Mouse (Mus musculus) heart, postnatal 0 days (tissue): Measurements from ENCODE around the gene Glo1. TPM values are rescaled to one million over a fixed set of nuclear protein-coding genes. Genes with fewer than 3 reads are reported as not detected.

Experiments
- ATAC-seq: fragments of 200-750 bp; cut with Nextera tagmentation; 2 replicates; pipeline ENCODE4 v1.8.0; 2017; ENCODE audit warnings: low read depth, moderate number of reproducible peaks, moderate library complexity; ENCODE audit not compliant: insufficient read depth
- DNase-seq: peaks from one replicate; pipeline ENCODE4 v3.0.0-alpha.2; 2016; ENCODE audit warnings: low spot score
- H3K27ac ChIP-seq: fragments of 300-500 bp; sonication (generic); 2 replicates; pipeline ENCODE4 v1.5.1; 2014; ENCODE audit warnings: low read depth, mild to moderate bottlenecking
- H3K27me3 ChIP-seq: fragments of 300-500 bp; sonication (generic); 2 replicates; pipeline ENCODE4 v1.6.1; 2014; ENCODE audit warnings: low read length, mixed read lengths; ENCODE audit not compliant: control insufficient read depth, insufficient read depth
- H3K36me3 ChIP-seq: fragments of 300-500 bp; sonication (generic); replicated peaks from 2 replicates; pipeline ENCODE4 v1.6.1; 2014; ENCODE audit warnings: low read length, mixed read lengths; ENCODE audit not compliant: control insufficient read depth, insufficient read depth
- H3K4me1 ChIP-seq: fragments of 300-500 bp; sonication (generic); 2 replicates; pipeline ENCODE4 v1.6.1; 2014; ENCODE audit warnings: antibody characterized with exemption; ENCODE audit not compliant: control insufficient read depth, insufficient read depth
- H3K4me2 ChIP-seq: fragments of 300-500 bp; sonication (generic); 2 replicates; pipeline ENCODE4 v1.6.1; 2014; ENCODE audit warnings: low read depth, mild to moderate bottlenecking, low read length, moderate library complexity
- H3K4me3 ChIP-seq: fragments of 300-500 bp; sonication (generic); 2 replicates; pipeline ENCODE4 v1.5.1; 2014; ENCODE audit warnings: low read depth, low read length
- H3K9ac ChIP-seq: fragments of 300-500 bp; sonication (generic); replicated peaks from 2 replicates; pipeline ENCODE4 v1.6.1; 2014; ENCODE audit warnings: low read depth, low read length, mixed read lengths
- H3K9me3 ChIP-seq: fragments of 300-500 bp; sonication (generic); replicated peaks from 2 replicates; pipeline ENCODE4 v1.6.1; 2016; ENCODE audit warnings: low read length; ENCODE audit not compliant: control insufficient read depth
- CTCF ChIP-seq: IDR thresholded peaks from 2 replicates; pipeline ENCODE4 v1.5.1; 2016; ENCODE audit warnings: antibody characterized with exemption, control low read depth, low read depth
- EP300 ChIP-seq: IDR thresholded peaks from 2 replicates; pipeline ENCODE4 v1.6.1; 2016; ENCODE audit warnings: antibody characterized with exemption, low read depth
- WGBS: fragments of 180-500 bp; shearing (Covaris S2); extraction: QIAGEN DNeasy Blood & Tissue Kit; methylation state at CpG from one replicate; pipeline ENCODE4 v1.1.7; 2014; 5-methylcytosine and 5-hydroxymethylcytosine counted together
- polyA plus RNA-seq: library from polyadenylated mRNA; unstranded; fragments of >200 nt; fragmentation: Nextera tagmentation; extraction: Ambion mirVana; gene quantifications from 2 replicates; pipeline ENCODE4 v1.2.1, GENCODE M21; 2015
- total RNA-seq: library from RNA; depleted of rRNA; stranded (reverse); fragments of >200 nt; gene quantifications from 2 replicates; pipeline ENCODE4 v1.2.3, GENCODE M21; 2014; ENCODE audit warnings: low replicate concordance

Gene Glo1
- total and polyA plus RNA-seq, 2 experiments from 2014 or later = 143 to 184 TPM

DNA sequence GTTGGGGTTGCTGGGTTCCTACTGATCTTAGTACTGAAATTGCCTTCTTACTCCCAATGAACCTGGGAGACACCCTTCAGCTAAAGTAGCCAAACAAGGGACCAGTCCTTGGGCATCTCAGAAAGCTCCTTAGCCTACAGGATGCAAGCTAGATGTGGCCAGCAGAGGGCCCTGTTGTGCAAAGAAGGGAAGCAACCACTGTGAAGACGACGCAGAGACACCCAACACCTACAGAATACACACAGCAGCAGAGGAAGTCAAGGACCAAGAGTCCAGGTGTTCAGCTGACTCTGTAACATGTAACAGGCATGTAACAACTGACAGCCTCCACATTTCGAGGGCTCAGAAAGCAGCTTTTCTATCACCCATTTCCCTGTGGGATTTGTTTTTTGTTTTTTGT is 67.1 kb downstream of the Glo1 start:
- H3K27me3 ChIP-seq = no peaks in the 10 kb centered on the region
- TF ChIP-seq CTCF = peak; percentile 66
- no peak for TF ChIP-seq EP300
- H3K4me3 ChIP-seq = no peak overlapping the region
- ATAC-seq = no peak
- 0 out of 2 replicates have a peak, but pooled peaks cover 1% of the 10 kb centered on the region for H3K4me1 ChIP-seq
- no peak overlapping the region for H3K27ac ChIP-seq
- H3K9ac ChIP-seq = no peak overlapping the region
- no peak for DNase-seq
- WGBS = 49% methylated on average over 3 of the region's 3 CpGs
- no peaks in the 10 kb centered on the region for H3K36me3 ChIP-seq
- no peaks in the 10 kb centered on the region for H3K9me3 ChIP-seq
- H3K4me2 ChIP-seq = no peak overlapping the region

DNA sequence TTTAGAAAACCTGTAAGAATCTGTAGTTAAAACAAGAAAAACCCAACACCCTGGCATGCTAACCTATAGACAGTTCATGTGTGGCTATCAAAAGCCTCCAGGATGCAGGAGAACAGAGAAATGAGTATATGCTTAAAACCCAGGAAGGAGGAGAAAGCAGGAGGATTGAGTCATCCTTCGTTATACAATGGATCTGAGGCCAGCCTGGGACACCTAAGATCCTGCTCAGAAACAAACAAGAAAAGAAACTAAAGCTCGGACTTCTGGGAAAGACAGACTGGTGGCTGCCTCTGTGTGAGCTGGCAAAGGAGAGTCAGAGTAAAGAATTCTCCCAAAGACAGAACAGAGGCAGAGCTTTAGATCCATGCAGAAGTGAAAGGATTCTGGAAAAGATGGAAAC is 68.0 kb downstream of the Glo1 start:
- 70% methylated on average over 2 of the region's 2 CpGs for WGBS
- ATAC-seq = no peak

DNA sequence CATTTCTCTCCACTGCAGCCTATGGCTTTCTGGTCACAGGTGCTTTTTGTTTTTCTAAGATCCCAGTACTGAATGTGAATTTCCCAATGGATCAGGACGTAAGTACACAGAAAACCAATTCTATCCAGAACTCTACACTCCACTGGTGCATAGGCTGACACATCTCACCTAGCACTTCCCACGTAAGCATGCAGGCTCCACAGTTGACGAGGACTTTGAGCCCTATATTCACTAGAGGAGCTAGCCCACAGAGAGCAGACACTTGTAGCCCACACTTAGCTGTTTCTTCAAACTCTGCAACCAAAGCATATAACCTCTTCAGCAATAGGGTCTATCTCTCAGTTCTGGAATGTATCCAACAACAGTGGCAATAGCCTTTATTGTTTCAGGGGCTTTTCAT is 70.2 kb downstream of the Glo1 start:
- H3K9ac ChIP-seq = no peak overlapping the region
- no peak for ATAC-seq

More for the DNA sequence above, 68.0 kb downstream of the Glo1 start:
- Histone ChIP-seq H3K36me3 (no peaks in the 10 kb centered on the region), H3K27ac (no peak overlapping the region), H3K4me1 (no peaks in the 10 kb centered on the region), H3K4me3 (no peak overlapping the region), H3K9me3 (no peaks in the 10 kb centered on the region), H3K9ac (no peak overlapping the region), H3K27me3 (no peaks in the 10 kb centered on the region), H3K4me2 (no peak overlapping the region)
- DNase-seq = no peak
- TF ChIP-seq CTCF (no peak), EP300 (no peak)

GRCm38 (mm10) chr17:30553027-30553937 is 73.4 kb downstream of the Glo1 start:
- ATAC-seq (no peak), DNase-seq (no peak)
- no peak overlapping the region for H3K4me3 ChIP-seq
- peaks cover 27% of the 10 kb centered on the region; the same call in 1 of the 2 replicates for H3K4me1 ChIP-seq
- no peaks in the 10 kb centered on the region for H3K27me3 ChIP-seq
- H3K36me3 ChIP-seq = no peaks in the 10 kb centered on the region
- WGBS = 91% methylated on average over 4 of the region's 4 CpGs
- H3K9ac ChIP-seq = no peak overlapping the region
- H3K4me2 ChIP-seq = no peak overlapping the region
- no peaks in the 10 kb centered on the region for H3K9me3 ChIP-seq
- H3K27ac ChIP-seq = no peak overlapping the region
- TF ChIP-seq EP300 (no peak), CTCF (no peak)

More for the DNA sequence above, 70.2 kb downstream of the Glo1 start:
- no peaks in the 10 kb centered on the region for H3K36me3 ChIP-seq
- H3K27ac ChIP-seq = no peak overlapping the region
- 82% methylated on average over 3 of the region's 3 CpGs for WGBS
- TF ChIP-seq EP300 (no peak), CTCF (no peak)
- H3K27me3 ChIP-seq = no peaks in the 10 kb centered on the region
- 0 out of 2 replicates have a peak, but pooled peaks cover 2% of the 10 kb centered on the region for H3K4me1 ChIP-seq
- no peak overlapping the region for H3K4me2 ChIP-seq
- no peak for DNase-seq
- no peak overlapping the region for H3K4me3 ChIP-seq
- H3K9me3 ChIP-seq = no peaks in the 10 kb centered on the region

DNA sequence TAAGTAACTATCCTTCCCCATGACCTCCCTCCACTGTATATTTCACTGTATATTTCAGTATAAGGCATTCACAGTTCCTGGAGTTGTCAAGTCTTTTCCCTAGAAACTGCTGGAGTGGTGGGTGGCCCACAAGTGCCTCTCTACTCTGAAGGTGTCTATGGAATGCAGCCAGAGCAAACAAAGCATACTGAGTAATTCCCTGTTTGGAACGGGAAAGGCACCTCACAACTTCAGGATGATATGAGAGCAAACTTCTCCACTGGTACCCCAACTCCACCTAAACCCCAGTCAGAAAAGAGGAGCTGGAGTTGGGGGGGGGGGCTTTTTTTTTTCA is 75.9 kb downstream of the Glo1 start:
- H3K9me3 ChIP-seq = no peaks in the 10 kb centered on the region
- H3K9ac ChIP-seq = no peak overlapping the region
- WGBS = 0% methylated on average over 1 of the region's 1 CpGs
- peaks cover 27% of the 10 kb centered on the region; the same call in 1 of the 2 replicates for H3K4me1 ChIP-seq
- no peak for DNase-seq
- H3K4me3 ChIP-seq = no peak overlapping the region
- ATAC-seq = peak; percentile 40; the same call in 1 of the 2 replicates
- H3K36me3 ChIP-seq = no peaks in the 10 kb centered on the region
- TF ChIP-seq EP300 = no peak
- no peak for TF ChIP-seq CTCF
- no peaks in the 10 kb centered on the region for H3K27me3 ChIP-seq
- H3K4me2 ChIP-seq = no peak overlapping the region
- peak overlapping the region; percentile 84 for H3K27ac ChIP-seq
